Mouse (Mus musculus): ENCODE measurements around the gene Bend7. TPM values are rescaled to one million over a fixed set of nuclear protein-coding genes. Genes with fewer than 3 reads are reported as not detected.
A peak's percentile ranks its signal among the peaks of the same experiment; 100 is the strongest.

Gene Bend7
- polyA plus RNA-seq (2015; fragmentation: Nextera tagmentation; extraction: Ambion mirVana) = 1.9 and 2.0 TPM in 2 replicates

- Histone ChIP-seq H3K4me2 (peak within 1 kb of the TSS; percentile 88), H3K9me3 (no peaks in the 10 kb centered on the region), H3K27ac (replicated peaks) (peak within 1 kb of the TSS; percentile 70), H3K27me3 (replicated peaks) (peaks cover 46% of the 10 kb centered on the region), H3K36me3 (no peaks in the 10 kb centered on the region), H3K4me1 (peaks cover 9% of the 10 kb centered on the region), H3K9ac (peak within 1 kb of the TSS; percentile 88), H3K4me3 (peak within 1 kb of the TSS; percentile 83)
- ATAC-seq (ENCODE audit: extremely low read depth, insufficient number of reproducible peaks, low FRiP score, low TSS enrichment) = peak; percentile 27; the same call in 1 of the 2 replicates
- 1% methylated on average over 94 of the region's 124 CpGs for WGBS
Observed at GRCm38 (mm10) chr2:4717769-4718661, at the start of gene Bend7. Bend7 (plus strand) TSS chr2:4717831.

- H3K4me1 ChIP-seq = no peaks in the 10 kb centered on the region
- H3K9ac ChIP-seq = no peak overlapping the region
- ATAC-seq (ENCODE audit: extremely low read depth, insufficient number of reproducible peaks, low FRiP score, low TSS enrichment) = no peak
- H3K27ac ChIP-seq (replicated peaks) = no peak overlapping the region
- H3K4me3 ChIP-seq = no peak overlapping the region
- H3K9me3 ChIP-seq = no peaks in the 10 kb centered on the region
- H3K4me2 ChIP-seq = no peak overlapping the region
- 66% methylated on average over 2 of the region's 2 CpGs for WGBS
- H3K36me3 ChIP-seq = no peaks in the 10 kb centered on the region
- no peaks in the 10 kb centered on the region for H3K27me3 ChIP-seq (replicated peaks)
Observed at GRCm38 (mm10) chr2:4668626-4669025, 49.0 kb upstream of the Bend7 start.

- Histone ChIP-seq H3K36me3 (no peaks in the 10 kb centered on the region), H3K9ac (no peak overlapping the region), H3K27me3 (replicated peaks) (no peaks in the 10 kb centered on the region), H3K4me1 (no peaks in the 10 kb centered on the region), H3K4me2 (no peak overlapping the region), H3K9me3 (no peaks in the 10 kb centered on the region), H3K4me3 (no peak overlapping the region), H3K27ac (replicated peaks) (no peak overlapping the region)
- ATAC-seq (ENCODE audit: extremely low read depth, insufficient number of reproducible peaks, low FRiP score, low TSS enrichment) = no peak
- WGBS = 80% methylated on average over 8 of the region's 8 CpGs
Observed at GRCm38 (mm10) chr2:4669701-4670100, 47.9 kb upstream of the Bend7 start.

DNA sequence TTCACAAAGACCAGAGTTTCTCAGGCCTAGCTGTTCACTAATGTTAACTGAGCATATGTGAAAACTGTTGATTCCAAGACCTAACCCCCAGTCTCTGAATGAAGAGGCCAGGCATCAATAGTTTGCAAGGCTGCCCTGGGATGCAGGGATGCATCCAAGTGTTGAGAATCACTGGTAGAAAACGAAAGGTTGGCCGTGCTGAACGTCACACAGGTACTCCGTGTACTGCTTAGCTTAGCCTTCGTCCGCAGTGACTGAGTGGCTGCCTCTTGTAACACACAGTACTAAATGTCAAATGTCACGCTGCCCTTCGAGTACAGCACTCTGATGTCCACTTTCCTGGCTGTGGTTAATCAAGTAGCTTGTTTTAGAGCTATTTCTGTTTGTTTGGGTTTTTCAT lies 46.0 kb upstream of the Bend7 start:
- H3K27ac ChIP-seq (replicated peaks) = no peak overlapping the region
- H3K27me3 ChIP-seq (replicated peaks) = no peaks in the 10 kb centered on the region
- H3K4me3 ChIP-seq = no peak overlapping the region
- H3K36me3 ChIP-seq = no peaks in the 10 kb centered on the region
- 75% methylated on average over 8 of the region's 8 CpGs for WGBS
- H3K9me3 ChIP-seq = no peaks in the 10 kb centered on the region
- no peak overlapping the region for H3K4me2 ChIP-seq
- ATAC-seq (ENCODE audit: extremely low read depth, insufficient number of reproducible peaks, low FRiP score, low TSS enrichment) = no peak
- H3K9ac ChIP-seq = no peak overlapping the region
- H3K4me1 ChIP-seq = no peaks in the 10 kb centered on the region

DNA sequence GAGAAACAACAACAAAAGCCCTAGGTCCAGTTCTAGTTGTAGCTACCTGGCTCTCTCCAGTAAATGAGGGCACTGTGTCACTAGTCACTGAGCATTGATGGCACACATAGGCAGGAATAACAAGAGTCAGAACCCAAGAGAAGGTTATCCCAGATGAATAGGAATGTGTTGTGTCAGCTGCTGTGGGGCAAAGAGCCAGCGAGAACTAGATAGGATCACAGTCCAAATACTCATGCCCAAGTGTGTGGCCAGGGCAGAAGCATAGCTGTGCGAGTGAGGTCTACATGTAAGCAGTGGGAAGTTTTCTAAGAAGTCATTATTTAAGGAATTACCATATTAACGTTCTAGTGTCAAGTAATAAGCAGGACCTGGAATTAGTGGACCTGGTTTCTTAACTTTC lies 37.7 kb upstream of the Bend7 start:
- Histone ChIP-seq H3K27ac (replicated peaks) (no peak overlapping the region), H3K9ac (no peak overlapping the region), H3K27me3 (replicated peaks) (no peaks in the 10 kb centered on the region), H3K4me1 (no peaks in the 10 kb centered on the region), H3K4me3 (no peak overlapping the region), H3K4me2 (no peak overlapping the region), H3K9me3 (no peaks in the 10 kb centered on the region), H3K36me3 (no peaks in the 10 kb centered on the region)
- 71% methylated on average over 3 of the region's 3 CpGs for WGBS
- no peak for ATAC-seq (ENCODE audit: extremely low read depth, insufficient number of reproducible peaks, low FRiP score, low TSS enrichment)

GRCm38 (mm10) chr2:4711262-4711661 lies 6.4 kb upstream of the Bend7 start:
- Histone ChIP-seq H3K27me3 (replicated peaks) (peaks cover 20% of the 10 kb centered on the region), H3K27ac (replicated peaks) (no peak overlapping the region), H3K9me3 (no peaks in the 10 kb centered on the region), H3K9ac (no peak overlapping the region), H3K4me2 (no peak overlapping the region), H3K4me1 (no peaks in the 10 kb centered on the region), H3K36me3 (no peaks in the 10 kb centered on the region), H3K4me3 (no peak overlapping the region)
- no peak for ATAC-seq (ENCODE audit: extremely low read depth, insufficient number of reproducible peaks, low FRiP score, low TSS enrichment)
- 48% methylated on average over 5 of the region's 5 CpGs for WGBS

GRCm38 (mm10) chr2:4717081-4717768 lies 406 bp upstream of the Bend7 start:
- H3K27me3 ChIP-seq (replicated peaks) = peaks cover 45% of the 10 kb centered on the region
- H3K9me3 ChIP-seq = no peaks in the 10 kb centered on the region
- H3K27ac ChIP-seq (replicated peaks) = no peak overlapping the region
- 9% methylated on average over 16 of the region's 49 CpGs for WGBS
- H3K4me1 ChIP-seq = peaks cover 9% of the 10 kb centered on the region
- peak overlapping the region; percentile 88 for H3K4me2 ChIP-seq
- no peaks in the 10 kb centered on the region for H3K36me3 ChIP-seq
- H3K4me3 ChIP-seq = peak overlapping the region; percentile 83
- peak; percentile 38; the same call in 1 of the 2 replicates for ATAC-seq (ENCODE audit: extremely low read depth, insufficient number of reproducible peaks, low FRiP score, low TSS enrichment)
- H3K9ac ChIP-seq = peak overlapping the region; percentile 88

- no peaks in the 10 kb centered on the region for H3K36me3 ChIP-seq
- no peak overlapping the region for H3K4me2 ChIP-seq
- no peak for ATAC-seq (ENCODE audit: extremely low read depth, insufficient number of reproducible peaks, low FRiP score, low TSS enrichment)
- 64% methylated on average over 8 of the region's 8 CpGs for WGBS
- H3K9ac ChIP-seq = no peak overlapping the region
- H3K27me3 ChIP-seq (replicated peaks) = peaks cover 22% of the 10 kb centered on the region
- no peak overlapping the region for H3K4me3 ChIP-seq
- H3K27ac ChIP-seq (replicated peaks) = no peak overlapping the region
- H3K9me3 ChIP-seq = no peaks in the 10 kb centered on the region
- H3K4me1 ChIP-seq = 0 out of 2 replicates have a peak, but pooled peaks cover 5% of the 10 kb centered on the region
Observed at GRCm38 (mm10) chr2:4723088-4723487, 5.5 kb downstream of the Bend7 start.

- ATAC-seq (ENCODE audit: extremely low read depth, insufficient number of reproducible peaks, low FRiP score, low TSS enrichment) = no peak
- Histone ChIP-seq H3K9ac (no peak overlapping the region), H3K9me3 (no peaks in the 10 kb centered on the region), H3K4me2 (no peak overlapping the region), H3K4me3 (no peak overlapping the region), H3K36me3 (no peaks in the 10 kb centered on the region), H3K27me3 (replicated peaks) (0 out of 2 replicates have a peak, but pooled peaks cover 3% of the 10 kb centered on the region), H3K4me1 (peaks cover 4% of the 10 kb centered on the region; the same call in 1 of the 2 replicates), H3K27ac (replicated peaks) (no peak overlapping the region)
- 87% methylated on average over 4 of the region's 4 CpGs for WGBS
Observed at GRCm38 (mm10) chr2:4730161-4730560, 12.5 kb downstream of the Bend7 start.

GRCm38 (mm10) chr2:4733971-4734370 lies 16.3 kb downstream of the Bend7 start:
- Histone ChIP-seq H3K4me3 (no peak overlapping the region), H3K9me3 (no peaks in the 10 kb centered on the region), H3K27ac (replicated peaks) (no peak overlapping the region), H3K27me3 (replicated peaks) (no peaks in the 10 kb centered on the region), H3K36me3 (no peaks in the 10 kb centered on the region), H3K4me2 (no peak overlapping the region), H3K4me1 (peaks cover 12% of the 10 kb centered on the region), H3K9ac (no peak overlapping the region)
- WGBS = 80% methylated on average over 1 of the region's 1 CpGs
- no peak for ATAC-seq (ENCODE audit: extremely low read depth, insufficient number of reproducible peaks, low FRiP score, low TSS enrichment)

DNA sequence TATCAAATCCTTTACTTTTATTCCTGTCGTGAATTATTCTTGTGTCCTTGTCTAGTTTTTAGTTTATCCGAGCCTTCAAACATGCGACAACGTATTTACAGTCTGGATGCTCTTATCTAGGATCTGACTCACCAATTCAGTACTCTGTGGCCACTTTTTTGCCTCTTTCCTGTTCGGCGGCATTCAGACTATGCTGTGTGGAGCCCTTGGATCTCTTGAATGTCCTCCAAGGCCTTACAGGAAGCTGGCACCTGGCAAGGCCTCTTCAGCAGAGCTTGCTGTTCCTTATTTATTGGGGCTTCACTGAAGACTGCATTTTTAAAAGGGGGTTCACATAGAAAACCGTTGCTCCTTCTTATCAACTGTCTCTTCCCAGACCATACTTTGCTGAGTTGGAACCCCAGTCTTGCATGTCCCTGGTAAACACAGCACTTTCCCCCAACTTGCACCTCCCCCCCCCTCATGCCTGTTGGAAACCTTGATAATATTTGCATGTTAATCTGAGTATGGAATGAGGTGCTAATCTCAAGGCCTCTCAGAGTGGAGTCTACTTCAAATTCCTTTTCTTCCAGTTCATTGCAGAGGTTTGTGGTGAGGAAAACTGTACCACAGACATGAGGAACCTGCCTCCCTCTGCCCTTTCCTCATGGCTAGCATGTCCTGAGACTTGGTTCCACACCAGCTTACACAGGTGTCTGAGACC lies 18.6 kb downstream of the Bend7 start:
- H3K9me3 ChIP-seq = no peaks in the 10 kb centered on the region
- H3K9ac ChIP-seq = no peak overlapping the region
- H3K4me2 ChIP-seq = no peak overlapping the region
- H3K4me1 ChIP-seq = peaks cover 8% of the 10 kb centered on the region
- H3K36me3 ChIP-seq = no peaks in the 10 kb centered on the region
- H3K27ac ChIP-seq (replicated peaks) = no peak overlapping the region
- WGBS = 55% methylated on average over 7 of the region's 7 CpGs
- H3K27me3 ChIP-seq (replicated peaks) = no peaks in the 10 kb centered on the region
- ATAC-seq (ENCODE audit: extremely low read depth, insufficient number of reproducible peaks, low FRiP score, low TSS enrichment) = no peak
- no peak overlapping the region for H3K4me3 ChIP-seq
